Mouse (Mus musculus) liver, adult 2 months (tissue): ENCODE measurements around the gene Srl. TPM values are rescaled to one million over a fixed set of nuclear protein-coding genes. Genes with fewer than 3 reads are reported as not detected.

Experiments used
- DNase-seq: peaks from one replicate; pipeline ENCODE4 v3.0.0-alpha.2; 2011; ENCODE audit warnings: low read depth, low spot score; ENCODE audit errors: extremely low read depth
- H3K27ac ChIP-seq: fragments of 200-500 bp; replicated peaks from 2 replicates; pipeline ENCODE4 v1.5.1; 2012; ENCODE audit warnings: low read depth, mild to moderate bottlenecking, control low read depth, inconsistent platforms, low read length; ENCODE audit not compliant: insufficient read depth
- H3K27me3 ChIP-seq: fragments of 200-500 bp; 2 replicates; pipeline ENCODE4 v1.6.1; 2012; ENCODE audit warnings: mild to moderate bottlenecking, moderate library complexity, low read length, inconsistent platforms; ENCODE audit not compliant: control insufficient read depth, insufficient read depth
- H3K36me3 ChIP-seq: fragments of 200-500 bp; 2 replicates; pipeline ENCODE4 v1.6.1; 2012; ENCODE audit warnings: low read length, inconsistent platforms; ENCODE audit not compliant: control insufficient read depth, insufficient read depth
- H3K4me1 ChIP-seq: fragments of 200-500 bp; 2 replicates; pipeline ENCODE4 v1.6.1; 2011; ENCODE audit warnings: low read length; ENCODE audit not compliant: control insufficient read depth, insufficient read depth
- H3K4me3 ChIP-seq: fragments of 200-500 bp; 2 replicates; pipeline ENCODE4 v1.5.1; 2011; ENCODE audit warnings: low read depth, mild to moderate bottlenecking, control low read depth, low read length, moderate library complexity; ENCODE audit not compliant: insufficient read depth
- H3K79me2 ChIP-seq: fragments of 200-500 bp; 2 replicates; pipeline ENCODE4 v1.6.1; 2012; ENCODE audit warnings: inconsistent platforms, mild to moderate bottlenecking, low read length, moderate library complexity; ENCODE audit not compliant: control insufficient read depth, insufficient read depth
- H3K9ac ChIP-seq: fragments of 200-500 bp; 2 replicates; pipeline ENCODE4 v1.6.1; 2012; ENCODE audit warnings: low read depth, mild to moderate bottlenecking, control low read depth, inconsistent platforms, low read length
- CTCF ChIP-seq: fragments of 200-500 bp; IDR thresholded peaks from 2 replicates; pipeline ENCODE4 v1.5.1; 2011; ENCODE audit warnings: low read depth, low read length, control low read depth
- POLR2A ChIP-seq: fragments of 200-500 bp; IDR thresholded peaks from 2 replicates; pipeline ENCODE4 v1.6.1; 2011; ENCODE audit warnings: low read length, control low read depth; ENCODE audit not compliant: insufficient read depth; ENCODE audit errors: extremely low read depth
- WGBS: fragments of 180-500 bp; shearing (Covaris S2); methylation state at CpG from one replicate; pipeline ENCODE4 v1.1.7; 2018; 5-methylcytosine and 5-hydroxymethylcytosine counted together
- polyA plus RNA-seq: library from polyadenylated mRNA; depleted of rRNA; stranded (reverse); fragments of >200 nt; gene quantifications from 2 replicates; pipeline ENCODE4 v1.2.3, GENCODE M21; 2012
- total RNA-seq: library from RNA; depleted of rRNA; stranded (reverse); fragments of >200 nt; gene quantifications from 2 replicates; pipeline ENCODE4 v1.2.3, GENCODE M21; 2014

Gene Srl
- total and polyA plus RNA-seq, 2 experiments, result 0.50 to 2.1 TPM

DNA sequence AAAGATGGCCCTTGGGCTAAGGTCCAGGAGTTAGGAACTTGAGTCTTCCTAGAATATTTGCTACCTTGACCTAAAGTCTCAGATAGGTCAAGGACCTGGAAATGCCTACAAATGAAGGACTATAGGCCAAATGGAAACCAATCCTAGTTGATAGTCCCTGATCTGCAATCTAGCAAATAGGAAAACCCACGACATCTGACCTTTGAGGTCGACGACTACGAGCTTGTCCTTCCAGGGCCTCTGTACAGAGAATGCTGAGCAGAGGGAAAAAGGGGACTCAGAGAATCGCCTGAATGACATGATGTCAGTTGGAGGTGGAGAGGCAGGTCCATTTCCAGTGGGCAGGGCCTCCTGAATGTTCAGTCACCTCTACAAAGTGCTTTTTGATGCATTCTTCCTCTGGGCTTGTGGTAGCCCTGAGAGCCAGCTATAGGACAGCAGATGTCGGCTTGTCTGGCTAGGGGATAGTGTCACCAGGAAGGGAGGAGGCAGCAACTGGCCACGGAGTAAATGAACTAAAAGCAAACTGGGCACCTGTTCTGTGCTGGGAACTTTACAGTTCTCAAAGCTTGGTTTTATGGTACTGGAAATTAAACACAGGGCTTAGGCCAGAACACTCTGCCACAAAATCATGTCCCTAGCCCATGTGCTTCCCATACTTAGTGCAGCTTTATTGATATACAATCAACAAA lies 18.2 kb downstream of the Srl start:
- no peak overlapping the region for H3K4me3 ChIP-seq
- WGBS, result 64% methylated on average over 7 of the region's 7 CpGs
- H3K27me3 ChIP-seq, result no peaks in the 10 kb centered on the region
- DNase-seq, result no peak
- no peaks in the 10 kb centered on the region for H3K79me2 ChIP-seq
- H3K9ac ChIP-seq, result no peak overlapping the region
- TF ChIP-seq POLR2A (no peak), CTCF (no peak)
- H3K4me1 ChIP-seq, result no peaks in the 10 kb centered on the region
- H3K27ac ChIP-seq, result no peak overlapping the region
- H3K36me3 ChIP-seq, result no peaks in the 10 kb centered on the region

DNA sequence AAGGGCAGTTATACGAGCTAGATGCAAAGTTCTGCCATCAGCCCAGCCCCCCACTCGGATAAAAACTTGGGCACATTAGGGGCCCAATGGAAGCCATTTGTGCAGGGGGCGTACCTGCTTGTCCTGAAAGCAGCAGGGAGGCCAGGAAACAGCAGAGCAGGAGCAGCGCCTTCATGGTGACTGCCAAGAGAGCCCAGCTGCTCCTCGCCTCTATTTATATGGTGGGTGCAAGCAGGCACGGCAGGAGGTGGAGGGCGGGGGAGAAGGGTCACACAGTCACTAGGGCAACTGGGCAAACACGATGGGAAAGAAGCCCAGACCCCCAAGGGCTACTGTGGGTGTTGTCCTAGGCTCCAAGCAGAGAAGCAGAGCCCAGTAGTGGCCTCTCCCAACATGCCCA lies 18.7 kb downstream of the Srl start:
- Histone ChIP-seq H3K4me1 (no peaks in the 10 kb centered on the region), H3K27ac (no peak overlapping the region), H3K4me3 (no peak overlapping the region), H3K36me3 (no peaks in the 10 kb centered on the region), H3K9ac (no peak overlapping the region), H3K27me3 (no peaks in the 10 kb centered on the region), H3K79me2 (no peaks in the 10 kb centered on the region)
- TF ChIP-seq POLR2A (no peak), CTCF (no peak)
- DNase-seq, result no peak
- 77% methylated on average over 8 of the region's 8 CpGs for WGBS

DNA sequence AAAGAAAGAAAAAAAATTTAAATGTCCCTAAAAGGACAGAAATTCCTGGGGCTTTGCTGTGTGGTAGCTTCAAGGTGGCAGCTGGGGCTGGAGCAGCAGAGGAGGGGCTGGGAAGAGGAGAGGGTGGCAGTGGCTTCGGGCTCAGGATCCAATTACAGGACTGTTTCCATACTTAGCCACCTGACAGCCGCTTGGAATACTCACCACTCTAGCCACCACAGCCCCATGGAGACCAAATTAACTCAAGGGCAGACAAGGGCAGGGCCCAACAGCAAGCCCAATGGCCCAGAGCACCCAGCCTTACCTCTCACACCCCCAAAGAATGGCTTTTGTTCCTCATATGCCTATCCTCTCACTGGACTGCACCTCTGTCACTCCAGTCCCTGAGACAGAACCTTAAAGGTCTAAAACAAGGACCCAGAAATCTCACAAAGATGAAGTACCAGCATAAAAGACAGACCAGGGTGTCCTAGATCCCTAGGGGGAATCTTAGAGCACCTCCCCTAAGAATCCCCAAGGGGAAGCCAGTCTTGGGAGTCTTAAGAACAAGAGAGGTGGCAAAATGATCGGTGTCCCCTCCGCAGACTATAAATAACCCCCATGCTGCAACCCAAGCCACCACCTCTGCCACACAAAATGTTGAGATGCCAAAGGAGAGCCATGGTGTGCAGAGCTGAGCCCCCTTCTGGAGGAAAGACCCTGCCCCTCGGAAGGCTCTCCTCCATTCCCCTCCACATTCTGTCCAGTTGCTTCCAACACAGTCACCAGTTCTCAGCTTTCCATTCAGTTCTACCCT lies 19.7 kb downstream of the Srl start:
- Histone ChIP-seq H3K9ac (no peak overlapping the region), H3K4me1 (peaks cover 2% of the 10 kb centered on the region; the same call in 1 of the 2 replicates), H3K27ac (no peak overlapping the region), H3K79me2 (no peaks in the 10 kb centered on the region), H3K27me3 (no peaks in the 10 kb centered on the region), H3K4me3 (no peak overlapping the region), H3K36me3 (no peaks in the 10 kb centered on the region)
- TF ChIP-seq POLR2A, result no peak
- TF ChIP-seq CTCF, result no peak
- 89% methylated on average over 5 of the region's 5 CpGs for WGBS
- DNase-seq, result no peak

DNA sequence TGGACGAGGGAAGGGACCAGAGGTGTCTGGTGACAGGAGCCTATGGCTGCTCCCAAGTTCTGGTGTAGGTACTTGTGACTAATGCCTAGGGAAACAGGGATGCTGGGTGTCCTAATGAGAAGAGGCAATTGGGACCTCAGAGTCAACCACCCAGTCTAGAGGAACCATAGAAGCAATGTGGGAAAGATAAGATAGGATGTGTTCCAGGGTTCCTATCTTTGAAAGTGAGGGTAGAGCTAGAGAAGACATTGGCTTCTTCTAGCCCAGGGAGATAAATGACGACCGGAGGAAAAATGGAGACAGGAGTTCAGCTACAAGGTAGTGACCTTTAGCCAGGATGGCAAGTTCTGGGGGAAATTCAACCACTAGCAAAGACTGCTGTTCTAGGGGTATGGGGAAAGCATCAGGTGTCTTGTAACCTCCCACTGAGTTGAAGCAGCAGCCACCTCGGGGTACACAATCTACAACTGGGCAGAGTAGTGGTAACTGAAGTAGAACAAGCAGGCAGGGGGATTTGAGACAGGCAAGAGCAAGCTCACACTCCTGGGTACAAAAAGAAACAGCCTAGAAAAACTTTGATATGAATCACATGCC lies 20.4 kb downstream of the Srl start:
- Histone ChIP-seq H3K9ac (no peak overlapping the region), H3K27ac (no peak overlapping the region), H3K4me1 (peaks cover 2% of the 10 kb centered on the region; the same call in 1 of the 2 replicates), H3K36me3 (no peaks in the 10 kb centered on the region), H3K79me2 (no peaks in the 10 kb centered on the region), H3K27me3 (no peaks in the 10 kb centered on the region), H3K4me3 (no peak overlapping the region)
- no peak for TF ChIP-seq POLR2A
- TF ChIP-seq CTCF, result no peak
- 77% methylated on average over 4 of the region's 4 CpGs for WGBS
- DNase-seq, result no peak

DNA sequence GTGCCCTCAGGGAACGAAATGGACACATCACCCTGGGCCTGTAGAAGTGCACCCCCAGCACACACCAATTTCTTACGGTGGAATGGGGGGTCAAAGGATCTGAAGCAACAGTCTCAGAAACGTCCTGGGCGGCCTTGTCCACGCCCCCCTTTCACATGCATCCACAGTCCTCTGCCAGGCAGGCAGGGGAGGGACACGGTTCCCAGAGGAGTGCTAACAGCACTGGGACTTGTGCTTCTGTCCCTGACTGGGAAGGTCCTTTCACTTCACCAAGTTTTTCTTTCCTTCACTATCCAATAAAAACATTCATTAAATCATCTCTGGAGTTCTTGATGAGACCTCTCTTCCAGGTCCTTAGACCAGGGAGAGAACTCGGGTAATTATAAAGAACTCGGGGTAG lies 20.9 kb downstream of the Srl start:
- no peak overlapping the region for H3K27ac ChIP-seq
- 84% methylated on average over 8 of the region's 8 CpGs for WGBS
- no peak for TF ChIP-seq POLR2A
- no peak for TF ChIP-seq CTCF
- H3K4me3 ChIP-seq, result no peak overlapping the region
- DNase-seq, result no peak
- no peaks in the 10 kb centered on the region for H3K79me2 ChIP-seq
- no peaks in the 10 kb centered on the region for H3K36me3 ChIP-seq
- no peaks in the 10 kb centered on the region for H3K27me3 ChIP-seq
- H3K4me1 ChIP-seq, result peaks cover 2% of the 10 kb centered on the region; the same call in 1 of the 2 replicates
- no peak overlapping the region for H3K9ac ChIP-seq
